Mouse (Mus musculus): ENCODE measurements around the gene Cadm1.

DNA sequence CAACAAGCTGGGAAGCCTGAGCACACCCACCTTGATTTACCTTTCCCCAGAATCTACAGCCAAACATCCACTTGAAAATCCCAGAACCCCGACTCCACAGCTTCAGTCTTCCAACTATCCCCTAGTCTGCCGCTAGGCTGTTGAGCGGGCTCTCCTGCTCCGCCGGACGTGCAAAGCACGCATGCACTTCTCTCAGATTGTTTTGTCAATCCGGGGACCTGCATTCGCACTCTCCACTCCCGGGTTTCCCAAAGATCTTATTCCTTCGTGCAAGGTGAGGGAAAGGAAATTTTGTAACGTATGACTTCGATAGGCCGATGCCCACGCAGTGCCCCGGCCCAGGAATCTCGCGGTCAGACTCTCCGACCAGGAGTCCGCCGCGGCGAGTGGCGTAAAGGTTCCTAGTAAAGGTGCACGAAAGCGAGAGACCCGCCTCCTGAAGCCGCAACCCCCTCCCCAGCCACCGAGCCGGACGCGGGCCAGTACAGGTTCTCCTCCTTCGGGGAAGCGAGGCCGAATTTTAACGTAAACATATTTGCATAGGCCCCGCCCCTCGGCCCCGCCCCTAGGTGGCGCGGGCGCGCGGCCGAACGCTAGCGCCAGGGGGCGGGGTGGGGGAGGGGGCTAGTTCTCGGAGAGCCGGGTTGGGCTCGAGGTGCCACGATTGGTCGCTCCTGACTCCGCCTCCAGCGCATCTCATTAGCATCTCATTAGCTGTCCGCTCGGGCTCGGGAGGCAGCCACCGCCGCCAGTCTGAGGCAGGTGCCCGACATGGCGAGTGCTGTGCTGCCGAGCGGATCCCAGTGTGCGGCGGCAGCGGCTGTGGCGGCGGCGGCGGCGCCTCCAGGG is at the start of gene Cadm1:
- TF ChIP-seq POLR2A (IDR thresholded peaks at IDR 0.05; ENCODE audit: low read depth, low read length), result peak; percentile 68
- peak; percentile 58 for TF ChIP-seq CTCF (conservative IDR thresholded peaks at IDR 0.05; ENCODE audit: insufficient read depth, insufficient read length, low read depth, low read length)

Measured in kidney, adult 2 months (tissue).